Mouse (Mus musculus) brain, embryonic 14.5 days (tissue): Measurements from ENCODE around the gene Macf1. TPM values are rescaled to one million over a fixed set of nuclear protein-coding genes. Genes with fewer than 3 reads are reported as not detected.
"Not testable (repeated sequence)": the region's sequence is repeated elsewhere in the genome, so short reads cannot be mapped to it uniquely, and the experiment has no call there.

Source experiments
- DNase-seq: peaks from one replicate; pipeline ENCODE4 v3.0.0-alpha.2; 2011; ENCODE audit warnings: low read depth
- CTCF ChIP-seq: fragments of 200-500 bp; IDR thresholded peaks from 2 replicates; pipeline ENCODE4 v1.5.1; 2012; ENCODE audit warnings: inconsistent platforms, mild to moderate bottlenecking, moderate library complexity, borderline replicate concordance; ENCODE audit not compliant: insufficient read depth, insufficient read length; ENCODE audit errors: extremely low read depth
- POLR2A ChIP-seq: fragments of 200-500 bp; IDR thresholded peaks from 2 replicates; pipeline ENCODE4 v1.6.1; 2012; ENCODE audit warnings: mild to moderate bottlenecking, inconsistent platforms, borderline replicate concordance; ENCODE audit not compliant: poor library complexity, insufficient read depth, insufficient read length, severe bottlenecking; ENCODE audit errors: extremely low read depth
- polyA plus RNA-seq: library from polyadenylated mRNA; depleted of rRNA; stranded (reverse); fragments of >200 nt; gene quantifications from 2 replicates; pipeline ENCODE4 v1.2.3, GENCODE M21; 2012

Gene Macf1
- polyA plus RNA-seq, 1 experiment = 183 TPM

- TF ChIP-seq CTCF (no peak), POLR2A (no peak)
- no peak for DNase-seq
Observed at GRCm38 (mm10) chr4:123666517-123666916, 17.6 kb downstream of the Macf1 start.

- DNase-seq = no peak
- TF ChIP-seq POLR2A = no peak
- TF ChIP-seq CTCF = no peak
Observed at GRCm38 (mm10) chr4:123665681-123666278, 18.4 kb downstream of the Macf1 start.

- DNase-seq = peak; percentile 86
- TF ChIP-seq CTCF (no peak), POLR2A (no peak)
Observed at GRCm38 (mm10) chr4:123664951-123665661, 19.1 kb downstream of the Macf1 start.

- DNase-seq = peak; percentile 75
- no peak for TF ChIP-seq CTCF
- peak; percentile 59 for TF ChIP-seq POLR2A
Observed at GRCm38 (mm10) chr4:123664021-123664950, 19.9 kb downstream of the Macf1 start.

- peak; percentile 60 for DNase-seq
- TF ChIP-seq POLR2A (no peak), CTCF (no peak)
Observed at GRCm38 (mm10) chr4:123663688-123663965, 20.5 kb downstream of the Macf1 start.

GRCm38 (mm10) chr4:123662914-123663687 is 21.1 kb downstream of the Macf1 start:
- no peak for TF ChIP-seq POLR2A
- TF ChIP-seq CTCF = no peak
- peak; percentile 70 for DNase-seq

GRCm38 (mm10) chr4:123658175-123658574 is 26.0 kb downstream of the Macf1 start:
- TF ChIP-seq POLR2A (no peak), CTCF (no peak)
- DNase-seq = no peak

GRCm38 (mm10) chr4:123655245-123655644 is 28.9 kb downstream of the Macf1 start:
- no peak for DNase-seq
- TF ChIP-seq POLR2A = no peak
- TF ChIP-seq CTCF = no peak

GRCm38 (mm10) chr4:123654566-123654965 is 29.6 kb downstream of the Macf1 start:
- DNase-seq = no peak
- no peak for TF ChIP-seq CTCF
- no peak for TF ChIP-seq POLR2A

- DNase-seq = not testable (repeated sequence)
Observed at GRCm38 (mm10) chr4:123653446-123653845, 30.7 kb downstream of the Macf1 start.

GRCm38 (mm10) chr4:123652130-123652529 is 32.0 kb downstream of the Macf1 start:
- TF ChIP-seq POLR2A = no peak
- no peak for TF ChIP-seq CTCF
- no peak for DNase-seq

GRCm38 (mm10) chr4:123649131-123649530 is 35.0 kb downstream of the Macf1 start:
- TF ChIP-seq POLR2A (no peak), CTCF (no peak)
- no peak for DNase-seq

- no peak for DNase-seq
- TF ChIP-seq CTCF = no peak
- no peak for TF ChIP-seq POLR2A
Observed at GRCm38 (mm10) chr4:123647668-123648067, 36.5 kb downstream of the Macf1 start.
